Mouse (Mus musculus) brain, embryonic 14.5 days (tissue): ENCODE measurements around the gene Jade1. TPM values are rescaled to one million over a fixed set of nuclear protein-coding genes. Genes with fewer than 3 reads are reported as not detected.
A peak's percentile ranks its signal among the peaks of the same experiment; 100 is the strongest.

Experiments
- DNase-seq: peaks from one replicate; pipeline ENCODE4 v3.0.0-alpha.2; 2011; ENCODE audit warnings: low read depth
- CTCF ChIP-seq: fragments of 200-500 bp; IDR thresholded peaks from 2 replicates; pipeline ENCODE4 v1.5.1; 2012; ENCODE audit warnings: inconsistent platforms, mild to moderate bottlenecking, moderate library complexity, borderline replicate concordance; ENCODE audit not compliant: insufficient read depth, insufficient read length; ENCODE audit errors: extremely low read depth
- POLR2A ChIP-seq: fragments of 200-500 bp; IDR thresholded peaks from 2 replicates; pipeline ENCODE4 v1.6.1; 2012; ENCODE audit warnings: mild to moderate bottlenecking, inconsistent platforms, borderline replicate concordance; ENCODE audit not compliant: poor library complexity, insufficient read depth, insufficient read length, severe bottlenecking; ENCODE audit errors: extremely low read depth
- polyA plus RNA-seq: library from polyadenylated mRNA; depleted of rRNA; stranded (reverse); fragments of >200 nt; gene quantifications from 2 replicates; pipeline ENCODE4 v1.2.3, GENCODE M21; 2012

The Jade1 gene
- polyA plus RNA-seq, 1 experiment = 12.9 TPM

- no peak for DNase-seq
- TF ChIP-seq POLR2A (no peak), CTCF (no peak)
Measured at GRCm38 (mm10) chr3:41582256-41582655, 26.7 kb downstream of the Jade1 start.

- DNase-seq = peak; percentile 53
- TF ChIP-seq POLR2A (no peak), CTCF (no peak)
Measured at GRCm38 (mm10) chr3:41583092-41583491, 27.6 kb downstream of the Jade1 start.

GRCm38 (mm10) chr3:41583621-41584020 lies 28.1 kb downstream of the Jade1 start:
- peak; percentile 64 for DNase-seq
- TF ChIP-seq CTCF (no peak), POLR2A (no peak)

GRCm38 (mm10) chr3:41585548-41585947 lies 30.0 kb downstream of the Jade1 start:
- no peak for DNase-seq
- TF ChIP-seq CTCF (no peak), POLR2A (no peak)

DNA sequence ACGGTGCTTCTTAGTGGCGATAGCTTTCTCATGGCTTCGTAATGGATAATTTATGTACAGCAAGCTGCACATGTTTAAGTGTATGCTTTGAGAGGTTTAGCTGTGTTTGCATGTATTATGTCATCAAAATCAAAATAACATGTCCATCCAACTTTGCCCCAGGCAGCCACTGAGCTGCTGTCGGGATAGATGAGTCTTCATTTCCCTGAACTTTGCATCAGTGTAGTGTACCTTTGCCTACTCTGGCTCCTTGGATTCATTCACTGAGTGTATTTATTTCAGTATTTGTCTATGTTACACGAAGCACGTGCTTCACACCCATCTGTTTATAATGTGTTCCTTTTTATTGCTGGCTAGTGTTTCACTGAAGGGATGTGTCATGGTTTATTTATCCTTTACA lies 30.8 kb downstream of the Jade1 start:
- TF ChIP-seq CTCF = no peak
- TF ChIP-seq POLR2A = no peak
- no peak for DNase-seq

DNA sequence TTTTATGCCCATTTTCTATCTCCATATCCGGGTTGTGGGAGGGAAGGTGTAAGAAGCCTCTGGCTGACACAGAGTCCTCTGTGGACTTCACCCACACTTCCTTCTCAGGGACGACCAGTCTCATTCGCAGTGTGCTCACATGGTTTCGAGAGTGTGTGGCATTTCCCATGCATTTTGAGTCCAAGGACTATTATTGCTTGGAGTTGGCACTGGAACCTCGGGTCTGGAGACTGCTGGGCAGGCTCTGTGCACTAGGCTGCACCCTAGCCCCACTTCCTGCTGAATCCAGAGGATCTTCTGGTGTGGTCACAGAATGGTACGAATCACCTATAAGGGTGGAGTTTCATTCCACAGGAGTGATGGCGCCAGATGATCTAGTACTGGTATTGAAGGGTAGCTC lies 31.4 kb downstream of the Jade1 start:
- no peak for TF ChIP-seq CTCF
- no peak for TF ChIP-seq POLR2A

DNA sequence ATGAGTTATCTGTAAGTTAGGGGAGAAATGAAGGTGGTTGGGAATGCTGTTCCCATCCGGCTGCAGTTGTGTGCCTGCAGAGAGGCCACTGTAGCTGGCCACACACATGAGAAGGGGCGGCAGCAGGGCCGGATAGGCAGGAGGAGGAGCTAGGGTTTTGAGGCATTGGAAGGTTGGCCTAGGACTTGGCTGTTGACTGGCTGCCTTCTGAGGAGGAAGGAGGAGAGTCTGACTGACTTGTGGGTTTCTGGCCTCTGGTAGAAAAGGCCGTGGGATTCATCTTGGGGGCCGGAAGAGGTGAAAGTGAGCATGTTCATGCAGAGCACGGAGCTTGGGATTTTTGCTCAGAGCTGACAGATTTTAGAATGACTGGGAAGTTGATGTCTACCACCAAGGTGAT lies 32.1 kb downstream of the Jade1 start:
- TF ChIP-seq POLR2A (no peak), CTCF (no peak)
- DNase-seq = no peak

More for the DNA sequence above, 31.4 kb downstream of the Jade1 start:
- DNase-seq = no peak

GRCm38 (mm10) chr3:41588495-41588894 lies 33.0 kb downstream of the Jade1 start:
- TF ChIP-seq POLR2A = no peak
- no peak for TF ChIP-seq CTCF
- DNase-seq = no peak

GRCm38 (mm10) chr3:41589246-41589914 lies 33.8 kb downstream of the Jade1 start:
- TF ChIP-seq CTCF = no peak
- no peak for TF ChIP-seq POLR2A
- DNase-seq = peak; percentile 50

DNA sequence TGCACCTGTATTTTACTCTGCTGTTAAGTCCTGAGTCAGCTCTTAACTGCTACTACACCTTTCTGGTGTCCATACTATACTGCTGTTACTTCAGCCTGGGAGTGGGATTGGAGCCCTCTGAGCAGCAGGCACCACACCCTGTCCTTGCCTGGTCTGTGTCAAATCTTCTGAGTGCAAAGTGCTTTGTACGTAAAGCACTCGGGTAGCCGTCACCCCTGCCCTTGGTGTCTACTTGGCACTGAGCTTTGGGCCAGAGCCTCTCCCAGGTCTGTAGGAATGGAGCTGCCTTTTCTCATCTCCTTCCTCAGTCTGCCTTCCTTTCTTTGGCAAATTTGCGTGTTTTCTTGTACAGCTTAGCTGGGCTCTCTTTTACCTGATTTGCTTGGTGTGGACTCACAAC lies 34.5 kb downstream of the Jade1 start:
- TF ChIP-seq CTCF (no peak), POLR2A (no peak)
- no peak for DNase-seq

- TF ChIP-seq POLR2A (no peak), CTCF (no peak)
- no peak for DNase-seq
Measured at GRCm38 (mm10) chr3:41590695-41591559, 35.4 kb downstream of the Jade1 start.

- no peak for DNase-seq
- TF ChIP-seq POLR2A (no peak), CTCF (no peak)
Measured at GRCm38 (mm10) chr3:41591651-41592170, 36.2 kb downstream of the Jade1 start.

- no peak for DNase-seq
- TF ChIP-seq CTCF = no peak
- TF ChIP-seq POLR2A = no peak
Measured at GRCm38 (mm10) chr3:41592805-41593204, 37.3 kb downstream of the Jade1 start.
